ENCODE assay signal across 8 mouse cellular contexts in the genomic region with DNA sequence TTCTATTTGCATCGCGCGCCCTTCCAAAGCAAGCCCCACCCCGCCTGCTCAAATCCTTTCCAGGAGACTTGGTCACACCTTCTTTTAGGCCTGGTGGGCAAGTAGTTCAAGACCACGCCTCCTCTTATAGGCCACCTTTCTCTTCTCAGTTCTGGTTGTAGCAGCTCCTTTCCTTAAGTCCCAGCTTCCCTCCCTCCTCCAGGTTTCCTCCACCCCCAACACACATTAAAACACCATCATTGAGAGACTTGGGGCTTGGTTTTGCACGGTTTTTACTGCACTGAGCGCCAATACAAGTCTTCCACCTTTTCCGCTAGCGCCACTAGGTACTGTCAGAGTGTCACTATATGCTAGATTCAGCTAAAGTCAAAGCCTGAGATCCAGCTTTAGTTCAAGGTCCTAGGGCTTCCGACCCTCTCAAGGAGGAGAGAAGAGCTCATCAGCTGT. TPM values are rescaled to one million over a fixed set of nuclear protein-coding genes. Genes with fewer than 3 reads are reported as not detected.
DNase-seq lines count a peak whose midpoint lies in the region; ATAC-seq and TF ChIP-seq lines count a peak whose summit lies in the region.

No protein-coding gene starts in this region.

- peak overlapping the region; percentile 54 for H3K4me3 ChIP-seq in lung, postnatal 0 days (ENCODE audit: low read depth, low read length)
- H3K4me3 ChIP-seq in limb, embryonic 10.5 days, result peak overlapping the region; percentile 87
- peak overlapping the region; percentile 44 for H3K4me3 ChIP-seq in small intestine, adult 2 months (ENCODE audit: low read depth, low read length)

- H3K27ac ChIP-seq in lung, postnatal 0 days (ENCODE audit: low read length), result peak overlapping the region; percentile 89; the same call in 1 of the 2 replicates
- peak overlapping the region; percentile 100 for H3K27ac ChIP-seq in limb, embryonic 10.5 days
- no peak overlapping the region for H3K27ac ChIP-seq in small intestine, adult 2 months (ENCODE audit: insufficient read depth, low read depth, low read length)

- H3K4me2 ChIP-seq in lung, postnatal 0 days (replicated peaks; ENCODE audit: low read depth, low read length), result peak overlapping the region; percentile 96

- no peak overlapping the region for H3K9ac ChIP-seq in lung, postnatal 0 days (replicated peaks; ENCODE audit: low read depth)

- TF ChIP-seq EP300 in lung, postnatal 0 days (IDR thresholded peaks at IDR 0.05), result no peak

- no peaks in the 10 kb centered on the region for H3K9me3 ChIP-seq in lung, postnatal 0 days (ENCODE audit: low read length)
- no peaks in the 10 kb centered on the region for H3K9me3 ChIP-seq in limb, embryonic 10.5 days (replicated peaks)

- H3K27me3 ChIP-seq in lung, postnatal 0 days (replicated peaks; ENCODE audit: insufficient read depth, low read length), result no peaks in the 10 kb centered on the region
- H3K27me3 ChIP-seq in limb, embryonic 10.5 days (ENCODE audit: low read depth, poor library complexity, severe bottlenecking), result peaks cover 38% of the 10 kb centered on the region
- H3K27me3 ChIP-seq in small intestine, adult 2 months (ENCODE audit: control insufficient read depth, insufficient read depth, low read length), result no peaks in the 10 kb centered on the region

- no peak for TF ChIP-seq CTCF in lung, postnatal 0 days (IDR thresholded peaks at IDR 0.05)
- TF ChIP-seq CTCF in small intestine, adult 2 months (IDR thresholded peaks at IDR 0.05; ENCODE audit: extremely low read depth, insufficient read length, insufficient replicate concordance, low read depth, low read length), result no peak

- peaks cover 6% of the 10 kb centered on the region; the same call in 1 of the 2 replicates for H3K4me1 ChIP-seq in lung, postnatal 0 days (ENCODE audit: insufficient read depth, low read depth, low read length)
- peaks cover 61% of the 10 kb centered on the region for H3K4me1 ChIP-seq in limb, embryonic 10.5 days
- peaks cover 15% of the 10 kb centered on the region; the same call in 1 of the 2 replicates for H3K4me1 ChIP-seq in small intestine, adult 2 months (ENCODE audit: control insufficient read depth, insufficient read depth, insufficient read length, low read length)

- TF ChIP-seq POLR2A in small intestine, adult 2 months (IDR thresholded peaks at IDR 0.05; ENCODE audit: low read depth, low read length), result no peak

- peak; percentile 37 for DNase-seq in cerebellum, adult 11-12 months
- no peak for DNase-seq in cerebellum, adult 8-10 months
- DNase-seq in lung, postnatal 0 days (ENCODE audit: low spot score), result no peak
- DNase-seq in lung, postnatal 25 days (ENCODE audit: low spot score), result no peak
- DNase-seq in limb, embryonic 10.5 days (ENCODE audit: low spot score), result no peak
- no peak for DNase-seq in spleen, postnatal 14 days (ENCODE audit: low spot score in 2 of 2)

- no peaks in the 10 kb centered on the region for H3K36me3 ChIP-seq in lung, postnatal 0 days (ENCODE audit: insufficient read depth, low read length)
- no peaks in the 10 kb centered on the region for H3K36me3 ChIP-seq in limb, embryonic 10.5 days
- H3K36me3 ChIP-seq in small intestine, adult 2 months (ENCODE audit: control insufficient read depth, insufficient read depth, low read length), result no peaks in the 10 kb centered on the region

- WGBS in lung, postnatal 0 days, result 16% methylated on average over 10 of the region's 10 CpGs
- 7% methylated on average over 10 of the region's 10 CpGs for WGBS in limb, embryonic 10.5 days
- WGBS in small intestine, adult 2 months, result 24% methylated on average over 10 of the region's 10 CpGs

- no peak for ATAC-seq in lung, postnatal 0 days
- ATAC-seq in erythroid progenitor cell, adult 5-6 weeks (replicated peaks; ENCODE audit: low FRiP score, poor library complexity, severe bottlenecking), result no peak

RNA-seq across cellular contexts. Expression of gene Kdm6b, which starts 7.1 kb away (rescaled TPM):
- polyA plus RNA-seq in lung, postnatal 0 days (2015; fragmentation: Nextera tagmentation; extraction: Ambion mirVana), result 29.4 and 34.9 TPM in 2 replicates
- polyA plus RNA-seq in limb, embryonic 10.5 days (2016; fragmentation: Nextera tagmentation; extraction: Ambion mirVana), result 36.6 and 40.8 TPM in 2 replicates
- polyA plus RNA-seq in small intestine, adult 2 months (2012; rRNA removed), result 13.5 and 35.4 TPM in 2 replicates
- total RNA-seq in erythroid progenitor cell, adult 5-6 weeks (2015; ENCODE audit: low replicate concordance), result 6.5 and 11.7 TPM in 2 replicates
- total RNA-seq in erythroid progenitor cell, adult 5-6 weeks (2017; ENCODE audit: low replicate concordance), result 0.64 and 1.2 TPM in 2 replicates

RNA-seq across cellular contexts. Expression of gene Tmem88, which starts 22.5 kb away (rescaled TPM):
- 96.5 and 101 TPM in 2 replicates for polyA plus RNA-seq in lung, postnatal 0 days (2015; fragmentation: Nextera tagmentation; extraction: Ambion mirVana)
- 23.0 and 24.7 TPM in 2 replicates for polyA plus RNA-seq in limb, embryonic 10.5 days (2016; fragmentation: Nextera tagmentation; extraction: Ambion mirVana)
- polyA plus RNA-seq in small intestine, adult 2 months (2012; rRNA removed), result 11.2 and 16.5 TPM in 2 replicates
- not detected in 2 replicates for total RNA-seq in erythroid progenitor cell, adult 5-6 weeks (2015; ENCODE audit: low replicate concordance)
- total RNA-seq in erythroid progenitor cell, adult 5-6 weeks (2017; ENCODE audit: low replicate concordance), result not detected in 2 replicates

RNA-seq across cellular contexts. Expression of gene Cyb5d1, which starts 25.1 kb away (rescaled TPM):
- polyA plus RNA-seq in lung, postnatal 0 days (2015; fragmentation: Nextera tagmentation; extraction: Ambion mirVana), result 16.3 and 16.5 TPM in 2 replicates
- polyA plus RNA-seq in limb, embryonic 10.5 days (2016; fragmentation: Nextera tagmentation; extraction: Ambion mirVana), result 45.2 and 51.6 TPM in 2 replicates
- 4.3 and 5.3 TPM in 2 replicates for polyA plus RNA-seq in small intestine, adult 2 months (2012; rRNA removed)
- total RNA-seq in erythroid progenitor cell, adult 5-6 weeks (2015; ENCODE audit: low replicate concordance), result 8.3 and 11.7 TPM in 2 replicates
- total RNA-seq in erythroid progenitor cell, adult 5-6 weeks (2017; ENCODE audit: low replicate concordance), result 25.7 and 32.5 TPM in 2 replicates

RNA-seq across cellular contexts. Expression of gene Naa38, which starts 25.3 kb away (rescaled TPM):
- 126 and 142 TPM in 2 replicates for polyA plus RNA-seq in lung, postnatal 0 days (2015; fragmentation: Nextera tagmentation; extraction: Ambion mirVana)
- 140 and 151 TPM in 2 replicates for polyA plus RNA-seq in limb, embryonic 10.5 days (2016; fragmentation: Nextera tagmentation; extraction: Ambion mirVana)
- 129 and 163 TPM in 2 replicates for polyA plus RNA-seq in small intestine, adult 2 months (2012; rRNA removed)
- 26.8 and 31.7 TPM in 2 replicates for total RNA-seq in erythroid progenitor cell, adult 5-6 weeks (2015; ENCODE audit: low replicate concordance)
- 21.6 and 21.9 TPM in 2 replicates for total RNA-seq in erythroid progenitor cell, adult 5-6 weeks (2017; ENCODE audit: low replicate concordance)

RNA-seq across cellular contexts. Expression of gene Chd3, which starts 51.4 kb away (rescaled TPM):
- polyA plus RNA-seq in lung, postnatal 0 days (2015; fragmentation: Nextera tagmentation; extraction: Ambion mirVana), result 29.9 and 38.4 TPM in 2 replicates
- polyA plus RNA-seq in limb, embryonic 10.5 days (2016; fragmentation: Nextera tagmentation; extraction: Ambion mirVana), result 35.1 and 70.5 TPM in 2 replicates
- polyA plus RNA-seq in small intestine, adult 2 months (2012; rRNA removed), result 86.3 and 240 TPM in 2 replicates
- 21.0 and 33.2 TPM in 2 replicates for total RNA-seq in erythroid progenitor cell, adult 5-6 weeks (2015; ENCODE audit: low replicate concordance)
- total RNA-seq in erythroid progenitor cell, adult 5-6 weeks (2017; ENCODE audit: low replicate concordance), result 18.9 and 19.5 TPM in 2 replicates
